Mouse (Mus musculus): ENCODE data around the gene Prss16.

DNA sequence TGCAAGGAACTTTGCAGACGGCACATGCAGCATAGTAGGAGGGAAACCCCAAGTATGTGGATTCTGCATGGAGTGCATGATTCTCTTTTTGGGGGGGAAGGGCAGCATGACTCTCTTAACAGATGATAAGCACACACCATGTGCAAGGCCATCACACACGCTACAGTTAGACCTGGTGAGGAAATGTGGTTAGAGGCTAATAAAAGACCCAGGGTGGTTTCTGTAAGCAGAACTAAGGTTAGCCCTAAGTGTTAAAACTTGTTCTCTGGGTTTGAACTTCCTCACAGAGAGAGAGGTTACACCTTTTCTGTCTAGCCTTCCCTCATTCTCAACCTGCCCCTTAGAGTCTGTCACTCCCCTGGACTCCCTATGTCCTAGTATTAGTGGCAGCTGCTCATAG, 8.2 kb downstream of the Prss16 start:
- no peak for TF ChIP-seq POLR2A (IDR thresholded peaks at IDR 0.05; ENCODE audit: control insufficient read depth, low read depth, low read length)
- no peak for TF ChIP-seq CTCF (IDR thresholded peaks at IDR 0.05; ENCODE audit: control insufficient read depth, insufficient read depth, insufficient replicate concordance, low read depth, low read length)
